Mouse (Mus musculus) erythroblast, embryonic 14.5 days (primary cell): ENCODE results near the gene H2al1a. TPM values are rescaled to one million over a fixed set of nuclear protein-coding genes. Genes with fewer than 3 reads are reported as not detected.

ENCODE experiments used
- H3K27me3 ChIP-seq: 2 replicates; pipeline ENCODE4 v1.6.1; 2012; ENCODE audit warnings: inconsistent platforms; ENCODE audit not compliant: control insufficient read depth
- H3K36me3 ChIP-seq: 2 replicates; pipeline ENCODE4 v1.6.1; 2012; ENCODE audit warnings: mild to moderate bottlenecking, inconsistent platforms; ENCODE audit not compliant: control insufficient read depth
- H3K4me1 ChIP-seq: 2 replicates; pipeline ENCODE4 v1.6.1; 2012; ENCODE audit warnings: inconsistent platforms; ENCODE audit not compliant: control insufficient read depth
- H3K4me3 ChIP-seq: replicated peaks from 2 replicates; pipeline ENCODE3; 2012; ENCODE audit warnings: moderate library complexity, mild to moderate bottlenecking, inconsistent platforms
- H3K9me3 ChIP-seq: 2 replicates; pipeline ENCODE4 v1.6.1; 2012; ENCODE audit warnings: low read length, inconsistent platforms, mixed read lengths; ENCODE audit not compliant: control insufficient read depth
- GATA1 ChIP-seq: IDR thresholded peaks from 2 replicates; pipeline ENCODE4 v1.6.1; 2012; ENCODE audit warnings: low read length, inconsistent platforms, mixed read lengths
- TAL1 ChIP-seq: IDR thresholded peaks from 3 replicates; pipeline ENCODE4 v1.6.1; 2012; ENCODE audit warnings: low read length, inconsistent platforms, mixed read lengths
- polyA plus RNA-seq: library from polyadenylated mRNA; stranded (reverse); fragments of >175 nt; gene quantifications from 2 replicates; pipeline ENCODE4 v1.2.3, GENCODE M21; 2012

H2al1a gene
- polyA plus RNA-seq, 1 experiment = not detected

- Histone ChIP-seq H3K27me3 (no peaks in the 10 kb centered on the region; the same call in 1 of the 2 replicates), H3K36me3 (no peaks in the 10 kb centered on the region), H3K4me3 (no peak overlapping the region), H3K4me1 (no peaks in the 10 kb centered on the region), H3K9me3 (no peaks in the 10 kb centered on the region)
- TF ChIP-seq TAL1 (no peak), GATA1 (no peak)
These were observed 46.7 kb downstream of the H2al1a start for GRCm38 (mm10) chrX:11345762-11346161.

- TF ChIP-seq TAL1 (no peak), GATA1 (no peak)
- Histone ChIP-seq H3K36me3 (no peaks in the 10 kb centered on the region), H3K27me3 (no peaks in the 10 kb centered on the region; the same call in 1 of the 2 replicates), H3K9me3 (no peaks in the 10 kb centered on the region), H3K4me1 (no peaks in the 10 kb centered on the region), H3K4me3 (no peak overlapping the region)
These were observed 47.7 kb downstream of the H2al1a start for GRCm38 (mm10) chrX:11346756-11347155.

Other genes starting within 250 kb of the H2al1a start
- not detected in 2 replicates for gene H2al1b, start 3.2 kb downstream of the H2al1a start, polyA plus RNA-seq
- not detected in 2 replicates for gene H2al1c, start 6.4 kb downstream of the H2al1a start, polyA plus RNA-seq
- gene H2al1d, start 9.6 kb downstream of the H2al1a start, polyA plus RNA-seq = not detected in 2 replicates
- not detected in 2 replicates for gene H2al1e, start 12.7 kb downstream of the H2al1a start, polyA plus RNA-seq
- gene H2al1f, start 15.9 kb downstream of the H2al1a start, polyA plus RNA-seq = not detected in 2 replicates
- gene H2al1g, start 19.0 kb downstream of the H2al1a start, polyA plus RNA-seq = not detected in 2 replicates
- not detected in 2 replicates for gene H2al1h, start 22.2 kb downstream of the H2al1a start, polyA plus RNA-seq
- not detected in 2 replicates for gene H2al1i, start 25.4 kb downstream of the H2al1a start, polyA plus RNA-seq
- not detected in 2 replicates for gene H2al1j, start 28.6 kb downstream of the H2al1a start, polyA plus RNA-seq